Mouse (Mus musculus): ENCODE measurements around the gene D130043K22Rik. TPM values are rescaled to one million over a fixed set of nuclear protein-coding genes. Genes with fewer than 3 reads are reported as not detected.
A peak's percentile ranks its signal among the peaks of the same experiment; 100 is the strongest.

The D130043K22Rik gene
- polyA plus RNA-seq, 1 experiment from 2014 or later: 0.58 TPM

DNA sequence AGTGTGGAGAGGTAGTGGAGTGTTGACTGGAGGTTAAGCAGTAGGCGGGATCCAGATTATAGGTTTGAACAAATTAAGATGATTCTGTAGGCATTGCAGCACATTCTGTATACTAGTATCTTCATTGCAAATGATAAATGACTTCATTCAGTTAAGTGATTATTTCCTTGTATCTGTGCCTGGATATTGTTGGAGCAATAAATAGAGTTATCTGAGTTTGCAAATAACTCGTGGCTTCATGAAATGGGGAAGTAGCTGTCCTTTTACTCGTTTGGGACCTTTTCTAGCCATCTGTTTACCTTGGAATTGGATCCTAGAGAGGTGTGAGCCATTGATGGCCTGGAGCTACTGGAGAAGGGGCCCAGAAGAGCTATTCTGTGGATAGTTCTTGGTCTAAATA lies 5.1 kb upstream of the D130043K22Rik start:
- Histone ChIP-seq H3K4me1 (replicated peaks; ENCODE audit: control insufficient read depth, insufficient read depth) (no peaks in the 10 kb centered on the region), H3K9ac (ENCODE audit: low read length) (no peak overlapping the region), H3K4me3 (ENCODE audit: low read depth, low read length) (no peak overlapping the region), H3K4me2 (replicated peaks; ENCODE audit: low read depth) (no peak overlapping the region), H3K27ac (replicated peaks) (no peak overlapping the region), H3K9me3 (ENCODE audit: control insufficient read depth, low read length) (no peaks in the 10 kb centered on the region), H3K27me3 (ENCODE audit: control insufficient read depth, insufficient read depth, low read length) (no peaks in the 10 kb centered on the region), H3K36me3 (ENCODE audit: control insufficient read depth, insufficient read depth, low read length) (no peaks in the 10 kb centered on the region)
- DNase-seq (ENCODE audit: low spot score): no peak
- ATAC-seq (ENCODE audit: low FRiP score, low TSS enrichment): no peak
- 62% methylated on average over 3 of the region's 3 CpGs for WGBS
- TF ChIP-seq CTCF (IDR thresholded peaks at IDR 0.05; ENCODE audit: low read depth): no peak
- TF ChIP-seq EP300 (optimal IDR thresholded peaks at IDR 0.05): no peak

DNA sequence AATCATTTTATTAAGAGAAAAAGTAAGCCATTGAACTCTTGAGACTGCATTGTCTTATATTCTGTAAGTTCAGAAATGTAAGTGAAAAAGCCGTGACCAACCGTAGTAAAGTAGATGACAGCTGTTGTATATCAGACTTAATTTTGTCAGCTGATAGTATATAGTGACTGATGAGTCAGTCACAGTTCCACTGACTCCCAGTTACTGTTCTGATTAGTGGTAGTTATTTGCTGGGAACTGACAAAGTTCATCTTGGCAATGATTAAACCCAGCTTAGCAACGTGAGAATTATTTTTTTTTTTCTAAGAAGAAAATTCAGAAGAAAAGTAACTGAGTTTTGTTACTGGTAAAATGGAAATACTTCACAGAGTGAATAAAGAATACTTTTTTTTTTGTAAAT lies 3.2 kb upstream of the D130043K22Rik start:
- H3K9me3 ChIP-seq (ENCODE audit: control insufficient read depth, low read length): no peaks in the 10 kb centered on the region
- H3K9ac ChIP-seq (ENCODE audit: low read length): no peak overlapping the region
- H3K27me3 ChIP-seq (ENCODE audit: control insufficient read depth, insufficient read depth, low read length): no peaks in the 10 kb centered on the region
- no peak overlapping the region for H3K4me2 ChIP-seq (replicated peaks; ENCODE audit: low read depth)
- DNase-seq (ENCODE audit: low spot score): no peak
- no peaks in the 10 kb centered on the region for H3K36me3 ChIP-seq (ENCODE audit: control insufficient read depth, insufficient read depth, low read length)
- no peak overlapping the region for H3K4me3 ChIP-seq (ENCODE audit: low read depth, low read length)
- no peak for ATAC-seq (ENCODE audit: low FRiP score, low TSS enrichment)
- H3K4me1 ChIP-seq (replicated peaks; ENCODE audit: control insufficient read depth, insufficient read depth): no peaks in the 10 kb centered on the region
- no peak for TF ChIP-seq EP300 (optimal IDR thresholded peaks at IDR 0.05)
- no peak for TF ChIP-seq CTCF (IDR thresholded peaks at IDR 0.05; ENCODE audit: low read depth)
- H3K27ac ChIP-seq (replicated peaks): no peak overlapping the region
- WGBS: 65% methylated on average over 3 of the region's 3 CpGs

DNA sequence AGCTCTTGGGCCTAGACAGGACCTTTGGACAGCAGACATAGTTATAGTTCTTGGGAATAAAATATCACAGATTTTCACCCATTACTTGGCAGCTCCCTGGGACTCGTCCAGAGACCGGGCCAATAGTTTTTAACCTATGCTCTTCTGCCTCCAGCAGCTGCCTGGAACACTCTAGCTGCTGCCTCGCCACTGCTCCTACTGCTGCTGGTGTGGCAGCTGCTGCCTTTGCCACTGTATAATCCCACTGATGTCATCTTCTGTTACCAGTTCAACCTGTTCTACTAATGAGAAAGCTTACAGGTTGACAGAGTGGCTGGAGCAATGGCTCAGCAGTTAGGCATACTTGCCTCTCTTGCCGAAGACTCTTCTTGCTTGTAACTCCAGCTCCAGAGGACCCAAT lies 4.4 kb downstream of the D130043K22Rik start:
- no peaks in the 10 kb centered on the region for H3K36me3 ChIP-seq (ENCODE audit: control insufficient read depth, insufficient read depth, low read length)
- peak overlapping the region; percentile 45; the same call in 1 of the 2 replicates for H3K27ac ChIP-seq (replicated peaks)
- no peaks in the 10 kb centered on the region for H3K27me3 ChIP-seq (ENCODE audit: control insufficient read depth, insufficient read depth, low read length)
- H3K9ac ChIP-seq (ENCODE audit: low read length): no peak overlapping the region
- no peaks in the 10 kb centered on the region for H3K4me1 ChIP-seq (replicated peaks; ENCODE audit: control insufficient read depth, insufficient read depth)
- no peaks in the 10 kb centered on the region for H3K9me3 ChIP-seq (ENCODE audit: control insufficient read depth, low read length)
- WGBS: 62% methylated on average over 4 of the region's 4 CpGs
- no peak overlapping the region for H3K4me2 ChIP-seq (replicated peaks; ENCODE audit: low read depth)
- DNase-seq (ENCODE audit: low spot score) (peak; percentile 32), ATAC-seq (ENCODE audit: low FRiP score, low TSS enrichment) (peak; percentile 86)
- H3K4me3 ChIP-seq (ENCODE audit: low read depth, low read length): no peak overlapping the region
- no peak for TF ChIP-seq EP300 (optimal IDR thresholded peaks at IDR 0.05)
- TF ChIP-seq CTCF (IDR thresholded peaks at IDR 0.05; ENCODE audit: low read depth): no peak

DNA sequence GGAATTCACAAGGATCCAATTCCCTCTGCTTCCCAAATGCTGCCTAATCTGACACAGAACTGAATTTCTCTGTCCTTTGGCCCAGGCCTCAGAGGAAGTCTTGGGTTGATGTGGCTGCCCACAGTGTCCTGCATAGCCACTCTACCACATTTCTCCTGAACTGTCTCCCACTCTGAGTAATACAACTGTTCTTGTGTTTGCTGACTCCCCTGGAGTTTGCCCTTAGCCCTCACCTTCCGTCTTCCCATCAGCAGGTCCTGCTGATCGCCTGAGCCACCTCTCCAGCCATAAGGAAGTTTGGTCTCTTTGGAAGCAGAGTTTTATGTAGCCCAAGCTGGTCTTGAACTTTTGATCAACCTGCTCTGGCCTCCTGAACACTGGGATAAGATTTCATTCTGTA lies 7.1 kb downstream of the D130043K22Rik start:
- TF ChIP-seq CTCF (IDR thresholded peaks at IDR 0.05; ENCODE audit: low read depth) (no peak), EP300 (optimal IDR thresholded peaks at IDR 0.05) (no peak)
- Histone ChIP-seq H3K27ac (replicated peaks) (no peak overlapping the region), H3K9me3 (ENCODE audit: control insufficient read depth, low read length) (no peaks in the 10 kb centered on the region), H3K4me3 (ENCODE audit: low read depth, low read length) (no peak overlapping the region), H3K36me3 (ENCODE audit: control insufficient read depth, insufficient read depth, low read length) (no peaks in the 10 kb centered on the region), H3K9ac (ENCODE audit: low read length) (no peak overlapping the region), H3K4me2 (replicated peaks; ENCODE audit: low read depth) (no peak overlapping the region), H3K27me3 (ENCODE audit: control insufficient read depth, insufficient read depth, low read length) (no peaks in the 10 kb centered on the region), H3K4me1 (replicated peaks; ENCODE audit: control insufficient read depth, insufficient read depth) (no peaks in the 10 kb centered on the region)
- DNase-seq (ENCODE audit: low spot score): no peak
- 84% methylated on average over 2 of the region's 2 CpGs for WGBS
- ATAC-seq (ENCODE audit: low FRiP score, low TSS enrichment): no peak

DNA sequence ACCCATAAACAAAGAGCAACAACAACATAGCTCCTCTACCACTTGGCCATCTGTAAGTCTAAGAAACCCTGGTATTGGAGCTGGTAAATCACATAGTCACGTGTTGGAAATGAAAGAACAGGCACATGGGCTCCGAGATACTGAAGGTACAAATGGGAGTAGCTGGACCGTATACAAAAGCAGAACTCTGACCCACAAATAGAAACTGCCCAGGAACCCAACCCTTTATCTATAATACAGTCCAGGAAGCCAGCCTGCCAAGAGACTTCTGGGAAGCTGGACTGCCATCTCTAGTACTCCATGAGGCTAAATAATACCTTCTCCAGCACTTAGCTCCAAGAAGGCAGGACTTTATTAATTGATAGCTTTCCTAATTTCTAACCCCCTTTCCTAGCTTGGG lies 7.6 kb downstream of the D130043K22Rik start:
- Histone ChIP-seq H3K27ac (replicated peaks) (no peak overlapping the region), H3K9ac (ENCODE audit: low read length) (no peak overlapping the region), H3K4me2 (replicated peaks; ENCODE audit: low read depth) (no peak overlapping the region), H3K4me3 (ENCODE audit: low read depth, low read length) (no peak overlapping the region), H3K4me1 (replicated peaks; ENCODE audit: control insufficient read depth, insufficient read depth) (no peaks in the 10 kb centered on the region), H3K9me3 (ENCODE audit: control insufficient read depth, low read length) (no peaks in the 10 kb centered on the region), H3K27me3 (ENCODE audit: control insufficient read depth, insufficient read depth, low read length) (no peaks in the 10 kb centered on the region), H3K36me3 (ENCODE audit: control insufficient read depth, insufficient read depth, low read length) (no peaks in the 10 kb centered on the region)
- TF ChIP-seq EP300 (optimal IDR thresholded peaks at IDR 0.05) (no peak), CTCF (IDR thresholded peaks at IDR 0.05; ENCODE audit: low read depth) (no peak)
- DNase-seq (ENCODE audit: low spot score) (no peak), ATAC-seq (ENCODE audit: low FRiP score, low TSS enrichment) (peak; percentile 84)
- 68% methylated on average over 3 of the region's 3 CpGs for WGBS

DNA sequence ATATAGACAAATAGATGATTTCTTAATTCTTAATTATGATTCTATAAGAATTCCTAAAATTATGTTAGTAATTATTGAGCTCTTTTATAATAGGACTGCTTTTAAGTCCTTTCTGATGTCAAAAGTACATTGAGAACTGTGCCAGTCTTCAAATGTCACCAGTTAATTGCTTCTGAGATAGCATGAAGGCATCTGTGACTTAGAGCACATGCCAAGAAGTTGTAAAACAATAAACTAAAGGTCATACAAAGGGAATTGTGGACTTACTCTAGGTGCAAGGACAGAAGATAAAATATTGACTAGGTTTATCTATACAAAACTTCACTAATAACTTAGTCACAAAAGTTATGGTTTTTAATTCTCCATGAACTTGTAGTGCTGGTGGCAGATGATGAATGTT lies 14.2 kb downstream of the D130043K22Rik start:
- ATAC-seq (ENCODE audit: low FRiP score, low TSS enrichment) (no peak), DNase-seq (ENCODE audit: low spot score) (no peak)

More for the DNA sequence above, 14.2 kb downstream of the D130043K22Rik start:
- Histone ChIP-seq H3K9ac (ENCODE audit: low read length) (no peak overlapping the region), H3K4me1 (replicated peaks; ENCODE audit: control insufficient read depth, insufficient read depth) (no peaks in the 10 kb centered on the region), H3K9me3 (ENCODE audit: control insufficient read depth, low read length) (no peaks in the 10 kb centered on the region), H3K36me3 (ENCODE audit: control insufficient read depth, insufficient read depth, low read length) (no peaks in the 10 kb centered on the region), H3K4me2 (replicated peaks; ENCODE audit: low read depth) (no peak overlapping the region), H3K27me3 (ENCODE audit: control insufficient read depth, insufficient read depth, low read length) (no peaks in the 10 kb centered on the region), H3K4me3 (ENCODE audit: low read depth, low read length) (no peak overlapping the region), H3K27ac (replicated peaks) (no peak overlapping the region)
- no peak for TF ChIP-seq EP300 (optimal IDR thresholded peaks at IDR 0.05)
- TF ChIP-seq CTCF (IDR thresholded peaks at IDR 0.05; ENCODE audit: low read depth): no peak

Measured in stomach, postnatal 0 days (tissue).